Mouse (Mus musculus): ENCODE data around the gene Galr2. TPM values are rescaled to one million over a fixed set of nuclear protein-coding genes. Genes with fewer than 3 reads are reported as not detected.

Gene Galr2
- polyA plus RNA-seq, 1 experiment from 2014 or later = 0.26 TPM

DNA sequence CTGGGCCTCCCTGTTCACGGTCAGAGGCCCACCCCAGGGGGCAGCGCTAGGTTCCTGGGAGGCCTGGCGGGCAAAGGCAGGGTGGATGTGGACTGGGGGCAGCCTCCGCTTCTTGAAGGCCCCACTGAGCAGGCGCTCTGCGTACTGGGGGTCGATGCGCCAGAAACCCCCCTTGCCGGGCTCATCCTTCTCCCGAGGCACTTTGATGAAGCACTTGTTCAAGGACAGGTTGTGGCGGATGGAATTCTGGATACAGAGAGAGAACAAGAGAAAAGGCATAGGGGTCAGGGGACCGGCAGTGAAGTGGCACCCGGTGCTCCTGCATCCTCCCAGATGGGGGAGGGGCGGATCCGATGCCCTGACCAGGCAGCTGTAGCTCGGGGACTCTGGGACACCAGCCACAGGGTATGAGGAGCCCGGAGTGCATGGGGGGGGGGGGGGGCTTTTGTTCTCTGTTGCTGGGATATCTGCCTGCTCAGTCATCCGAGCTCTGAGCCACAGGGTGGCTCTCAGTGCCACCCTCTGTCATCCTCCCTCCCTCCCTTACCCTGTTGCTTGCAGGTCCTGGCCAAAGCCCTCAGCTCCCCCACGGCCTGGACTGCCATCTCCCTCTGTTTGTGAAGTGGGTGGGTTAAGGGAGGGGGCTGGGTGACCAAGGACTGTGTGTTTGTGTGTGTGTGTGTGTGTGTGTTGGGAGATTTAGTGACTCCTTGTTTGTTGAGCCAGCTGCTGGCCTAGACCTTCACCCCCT, 51.7 kb downstream of the Galr2 start:
- Histone ChIP-seq H3K27me3 (ENCODE audit: control insufficient read depth, insufficient read depth, low read length) (peaks cover 19% of the 10 kb centered on the region), H3K4me2 (ENCODE audit: low read depth, low read length) (no peak overlapping the region), H3K9ac (ENCODE audit: low read length) (no peak overlapping the region), H3K9me3 (replicated peaks; ENCODE audit: control insufficient read depth, low read length) (no peaks in the 10 kb centered on the region), H3K4me3 (replicated peaks; ENCODE audit: low read length) (no peak overlapping the region), H3K4me1 (ENCODE audit: control insufficient read depth, insufficient read depth, low read length) (peaks cover 33% of the 10 kb centered on the region), H3K36me3 (ENCODE audit: control insufficient read depth, insufficient read depth, low read length) (no peaks in the 10 kb centered on the region), H3K27ac (ENCODE audit: low read length) (no peak overlapping the region)
- WGBS = 42% methylated on average over 19 of the region's 19 CpGs
- ATAC-seq (ENCODE audit: insufficient read depth, low FRiP score) = no peak

DNA sequence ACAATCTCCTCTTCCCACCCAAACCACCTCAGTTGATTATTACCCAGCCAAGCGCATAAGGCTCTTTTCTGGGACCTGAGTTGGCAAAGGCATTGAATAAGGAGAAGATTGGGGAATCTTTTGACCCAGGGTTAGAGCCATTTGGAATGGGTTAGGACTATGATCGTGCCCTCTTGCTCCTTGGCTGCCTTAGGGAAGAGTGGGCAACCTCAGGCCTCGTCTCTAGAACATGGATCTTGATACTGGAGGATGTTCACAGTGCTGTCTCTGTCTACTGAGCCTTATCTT, 52.2 kb downstream of the Galr2 start:
- H3K27me3 ChIP-seq (ENCODE audit: control insufficient read depth, insufficient read depth, low read length) = peaks cover 19% of the 10 kb centered on the region
- WGBS = 80% methylated on average over 3 of the region's 3 CpGs
- H3K9me3 ChIP-seq (replicated peaks; ENCODE audit: control insufficient read depth, low read length) = no peaks in the 10 kb centered on the region
- no peaks in the 10 kb centered on the region for H3K36me3 ChIP-seq (ENCODE audit: control insufficient read depth, insufficient read depth, low read length)
- no peak for ATAC-seq (ENCODE audit: insufficient read depth, low FRiP score)
- H3K4me2 ChIP-seq (ENCODE audit: low read depth, low read length) = no peak overlapping the region
- no peak overlapping the region for H3K4me3 ChIP-seq (replicated peaks; ENCODE audit: low read length)
- H3K4me1 ChIP-seq (ENCODE audit: control insufficient read depth, insufficient read depth, low read length) = peaks cover 33% of the 10 kb centered on the region
- H3K27ac ChIP-seq (ENCODE audit: low read length) = no peak overlapping the region
- no peak overlapping the region for H3K9ac ChIP-seq (ENCODE audit: low read length)

Other genes with a start within 250 kb of the Galr2 start
- 8.3 and 9.9 TPM in 2 replicates for gene Unc13d, start 203.0 kb upstream of the Galr2 start, polyA plus RNA-seq (2015; fragmentation: Nextera tagmentation; extraction: Ambion mirVana)
- 81.8 and 98.6 TPM in 2 replicates for gene Wbp2, start 193.9 kb upstream of the Galr2 start, polyA plus RNA-seq (2015; fragmentation: Nextera tagmentation; extraction: Ambion mirVana)
- 22.7 and 23.1 TPM in 2 replicates for gene Trim47, start 153.7 kb upstream of the Galr2 start, polyA plus RNA-seq (2015; fragmentation: Nextera tagmentation; extraction: Ambion mirVana)
- gene Trim65, start 149.8 kb upstream of the Galr2 start, polyA plus RNA-seq (2015; fragmentation: Nextera tagmentation; extraction: Ambion mirVana) = 6.2 and 8.0 TPM in 2 replicates
- gene Mrpl38, start 142.1 kb upstream of the Galr2 start, polyA plus RNA-seq (2015; fragmentation: Nextera tagmentation; extraction: Ambion mirVana) = 83.5 and 87.0 TPM in 2 replicates
- gene Fbf1, start 112.8 kb upstream of the Galr2 start, polyA plus RNA-seq (2015; fragmentation: Nextera tagmentation; extraction: Ambion mirVana) = 28.0 and 31.4 TPM in 2 replicates
- 74.7 and 78.2 TPM in 2 replicates for gene Ten1, start 82.1 kb upstream of the Galr2 start, polyA plus RNA-seq (2015; fragmentation: Nextera tagmentation; extraction: Ambion mirVana)
- 50.8 and 61.0 TPM in 2 replicates for gene Acox1, start 81.9 kb upstream of the Galr2 start, polyA plus RNA-seq (2015; fragmentation: Nextera tagmentation; extraction: Ambion mirVana)
- gene Evpl, start 42.9 kb upstream of the Galr2 start, polyA plus RNA-seq (2015; fragmentation: Nextera tagmentation; extraction: Ambion mirVana) = 19.2 and 23.5 TPM in 2 replicates
- 85.5 and 89.4 TPM in 2 replicates for gene Srp68, start 6.7 kb upstream of the Galr2 start, polyA plus RNA-seq (2015; fragmentation: Nextera tagmentation; extraction: Ambion mirVana)
- gene Exoc7, start 26.3 kb downstream of the Galr2 start, polyA plus RNA-seq (2015; fragmentation: Nextera tagmentation; extraction: Ambion mirVana) = 56.8 and 58.4 TPM in 2 replicates
- 0.39 and 0.41 TPM in 2 replicates for gene Foxj1, start 54.5 kb downstream of the Galr2 start, polyA plus RNA-seq (2015; fragmentation: Nextera tagmentation; extraction: Ambion mirVana)
- gene Rnf157, start 132.1 kb downstream of the Galr2 start, polyA plus RNA-seq (2015; fragmentation: Nextera tagmentation; extraction: Ambion mirVana) = 5.2 TPM in 2 replicates
- gene Ubald2, start 153.2 kb downstream of the Galr2 start, polyA plus RNA-seq (2015; fragmentation: Nextera tagmentation; extraction: Ambion mirVana) = 30.2 and 34.8 TPM in 2 replicates
- 0.20 and 0.53 TPM in 2 replicates for gene Qrich2, start 185.3 kb downstream of the Galr2 start, polyA plus RNA-seq (2015; fragmentation: Nextera tagmentation; extraction: Ambion mirVana)
- 190 and 195 TPM in 2 replicates for gene Prpsap1, start 213.3 kb downstream of the Galr2 start, polyA plus RNA-seq (2015; fragmentation: Nextera tagmentation; extraction: Ambion mirVana)
- gene Sphk1, start 250.0 kb downstream of the Galr2 start, polyA plus RNA-seq (2015; fragmentation: Nextera tagmentation; extraction: Ambion mirVana) = 12.4 and 15.3 TPM in 2 replicates